Mouse (Mus musculus): ENCODE results near the gene Urm1. TPM values are rescaled to one million over a fixed set of nuclear protein-coding genes. Genes with fewer than 3 reads are reported as not detected.
"Not testable (repeated sequence)": the region's sequence is repeated elsewhere in the genome, so short reads cannot be mapped to it uniquely, and the experiment has no call there.

The Urm1 gene
- polyA plus RNA-seq (2017; shearing (Covaris generic)), result 10 to 100 TPM; 25.1 to 25.7 TPM

GRCm38 (mm10) chr2:29820025-29820817 lies at the start of gene Urm1:
Gene Urm1 (plus strand): TSS chr2:29820075.
- ATAC-seq, result peak; percentile 47

- ATAC-seq, result no peak
Observed at GRCm38 (mm10) chr2:29770162-29770561, 49.7 kb upstream of the Urm1 start.

- no peak for ATAC-seq
Observed at GRCm38 (mm10) chr2:29771611-29772461, 48.0 kb upstream of the Urm1 start.

GRCm38 (mm10) chr2:29773323-29773722 lies 46.6 kb upstream of the Urm1 start:
- no peak for ATAC-seq

GRCm38 (mm10) chr2:29781256-29781655 lies 38.6 kb upstream of the Urm1 start:
- not testable (repeated sequence) for ATAC-seq

- ATAC-seq, result no peak
Observed at GRCm38 (mm10) chr2:29784290-29784689, 35.6 kb upstream of the Urm1 start.

- peak; percentile 91 for ATAC-seq
Observed at GRCm38 (mm10) chr2:29787104-29787917, 32.6 kb upstream of the Urm1 start, which contains the start of gene Coq4. Gene Coq4 (plus strand): TSS chr2:29787493.

- peak; percentile 73 for ATAC-seq
Observed at GRCm38 (mm10) chr2:29787937-29788681, 31.8 kb upstream of the Urm1 start, which contains the start of gene Trub2. Gene Trub2 (minus strand): TSS chr2:29788502.

GRCm38 (mm10) chr2:29792772-29793487 lies 26.9 kb upstream of the Urm1 start:
- ATAC-seq, result no peak

- peak; percentile 98 for ATAC-seq
Observed at GRCm38 (mm10) chr2:29802075-29802826, 17.6 kb upstream of the Urm1 start, which contains the start of gene Slc27a4. Gene Slc27a4 (plus strand): TSS chr2:29802634.

- ATAC-seq, result no peak
Observed at GRCm38 (mm10) chr2:29802827-29803201, 17.1 kb upstream of the Urm1 start.

GRCm38 (mm10) chr2:29803400-29803831 lies 16.5 kb upstream of the Urm1 start:
- peak; percentile 44 for ATAC-seq

- no peak for ATAC-seq
Observed at GRCm38 (mm10) chr2:29815678-29816371, 4.0 kb upstream of the Urm1 start.

- ATAC-seq, result peak; percentile 69
Observed at GRCm38 (mm10) chr2:29817426-29818232, 2.2 kb upstream of the Urm1 start.

- ATAC-seq, result no peak
Observed at GRCm38 (mm10) chr2:29819363-29819762, 512 bp upstream of the Urm1 start.

- peak; percentile 2 for ATAC-seq
Observed at GRCm38 (mm10) chr2:29826318-29826925, 6.5 kb downstream of the Urm1 start.

GRCm38 (mm10) chr2:29826926-29827708 lies 7.2 kb downstream of the Urm1 start:
- ATAC-seq, result peak; percentile 99

GRCm38 (mm10) chr2:29827709-29828024 lies 7.8 kb downstream of the Urm1 start:
- ATAC-seq, result no peak

All from activated CD4-positive, CD25-positive, alpha-beta regulatory T cell, adult 4 months (primary cell).